Mouse (Mus musculus) fat pad, adult 2 months (tissue): ENCODE measurements at regions not wholly inside any gene's neighbourhood (a gene's known extent, or its start where the extent isn't known, plus 50 kb on each side); places are given as distances from the start of the nearest gene placed in this dataset.

Source experiments
- DNase-seq: peaks from one replicate; pipeline ENCODE4 v3.0.0-alpha.2; 2011; ENCODE audit warnings: low read depth, low spot score; ENCODE audit errors: extremely low read depth

- DNase-seq: no peak
These were observed 584.2 kb upstream of the Kirrel3 start for GRCm38 (mm10) chr9:33901313-33902076.

GRCm38 (mm10) chr9:33903991-33904570, 581.6 kb upstream of the Kirrel3 start:
- DNase-seq: no peak

- no peak for DNase-seq
These were observed 570.8 kb upstream of the Kirrel3 start for GRCm38 (mm10) chr9:33914919-33915318.

GRCm38 (mm10) chr9:33915349-33916056, 570.2 kb upstream of the Kirrel3 start:
- no peak for DNase-seq

- DNase-seq: no peak
These were observed 555.4 kb upstream of the Kirrel3 start for GRCm38 (mm10) chr9:33930286-33930685.

GRCm38 (mm10) chr9:33934071-33934470, 551.6 kb upstream of the Kirrel3 start:
- DNase-seq: no peak

GRCm38 (mm10) chr9:33954319-33954718, 531.4 kb upstream of the Kirrel3 start:
- DNase-seq: no peak
